Mouse (Mus musculus) cerebellum, postnatal 25 days (tissue): ENCODE results near the gene Cask.
A peak's percentile ranks its signal among the peaks of the same experiment; 100 is the strongest.

ENCODE experiments used
- DNase-seq, 2 experiments: peaks; one replicate each; pipeline ENCODE4 v3.0.0; 2021; ENCODE audit warnings: mixed read lengths in 2 of 2

Cask gene

DNA sequence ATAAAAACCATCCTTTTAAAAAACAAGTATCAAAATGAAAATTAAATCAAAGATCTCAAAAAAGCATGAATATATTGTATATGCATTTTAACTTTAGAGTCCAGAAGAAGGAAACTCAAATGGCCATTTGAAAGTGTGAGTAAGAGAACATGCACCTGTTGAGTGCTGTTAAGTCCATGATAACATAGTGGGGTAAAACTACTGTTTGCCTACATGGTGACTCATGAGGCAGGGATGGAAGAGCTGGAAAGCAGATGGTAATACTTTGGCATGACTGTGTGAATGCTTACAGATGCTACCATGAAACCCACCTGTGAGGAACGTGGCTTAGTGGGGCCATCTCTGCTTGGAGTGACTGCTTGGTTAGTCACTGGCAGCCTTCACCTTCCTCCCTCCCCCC, 132.9 kb downstream of the Cask start:
- no peak for DNase-seq

DNA sequence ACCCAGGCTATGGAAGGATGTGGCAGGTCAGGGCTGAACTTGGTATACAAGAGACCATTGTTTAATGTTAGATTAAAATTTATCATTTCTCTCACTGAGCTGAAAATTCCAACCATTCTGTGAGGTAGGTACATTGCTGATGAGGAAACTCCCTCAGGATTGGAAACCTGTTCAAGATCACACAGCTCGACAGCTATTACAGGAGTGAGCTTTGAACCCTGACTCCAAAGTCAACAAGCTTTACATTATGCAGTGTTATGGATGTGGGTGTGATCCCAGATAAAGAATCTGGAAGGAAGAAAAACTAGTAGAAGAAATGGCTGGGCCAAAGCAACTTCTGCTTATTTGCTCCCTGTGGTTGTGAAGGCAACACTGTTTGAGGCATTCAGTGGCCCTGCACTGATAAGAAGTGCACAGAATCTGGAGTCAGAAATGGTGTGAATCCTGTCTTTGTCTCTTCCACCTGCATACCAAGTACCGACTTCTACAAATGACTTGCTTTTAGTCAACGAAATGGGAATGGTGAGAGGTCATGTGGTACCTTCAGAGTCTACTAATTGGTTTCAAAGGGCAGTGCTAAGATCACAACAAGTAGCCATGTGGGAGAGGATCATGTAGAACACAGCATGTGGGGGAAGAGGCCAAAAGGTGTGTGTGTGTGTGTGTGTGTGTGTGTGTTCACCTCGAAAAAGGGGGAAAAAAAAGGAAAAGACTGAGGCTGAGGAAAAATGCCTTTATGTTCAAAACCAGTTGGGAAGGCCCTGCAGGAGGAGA, 134.2 kb downstream of the Cask start:
- DNase-seq = no peak

DNA sequence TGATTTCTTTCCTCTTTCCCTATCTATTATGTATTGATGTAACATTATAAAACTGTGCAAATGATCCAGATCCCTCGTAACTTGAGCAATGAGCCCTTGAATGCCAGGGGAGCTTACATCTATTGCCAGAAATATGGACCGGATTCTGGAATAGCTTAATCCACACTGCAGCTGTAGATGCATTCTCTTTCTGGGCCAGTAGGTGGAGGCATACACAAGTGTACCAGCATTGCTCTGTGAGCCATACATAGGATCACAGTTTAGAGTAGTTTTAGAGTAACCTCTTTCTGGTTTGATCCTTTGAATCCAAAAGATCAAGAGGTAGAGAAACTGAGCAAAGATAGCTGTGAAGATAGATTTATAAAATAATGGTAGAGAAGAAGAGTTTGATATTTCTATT, 141.0 kb downstream of the Cask start:
- DNase-seq = peak; percentile 62 to 80

DNA sequence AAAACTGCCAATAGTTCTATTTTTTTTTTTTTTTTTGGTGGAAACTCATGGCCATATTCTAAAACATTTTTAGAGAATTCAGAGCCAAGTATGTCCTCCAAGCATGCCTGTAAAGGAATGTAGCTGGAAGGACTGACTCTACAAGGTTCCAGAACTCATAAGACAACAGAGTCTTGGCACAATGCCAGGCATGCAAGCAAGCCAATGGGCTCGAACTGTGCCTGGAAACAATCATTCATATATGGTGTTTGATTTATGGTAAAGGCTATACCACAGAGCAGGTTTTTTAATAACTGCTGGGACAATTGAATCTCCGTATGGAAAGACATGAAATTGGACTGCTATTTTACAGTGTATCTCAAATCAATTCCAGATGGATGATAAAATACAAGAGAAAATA, 146.1 kb downstream of the Cask start:
- DNase-seq = peak; percentile 21 to 56

DNA sequence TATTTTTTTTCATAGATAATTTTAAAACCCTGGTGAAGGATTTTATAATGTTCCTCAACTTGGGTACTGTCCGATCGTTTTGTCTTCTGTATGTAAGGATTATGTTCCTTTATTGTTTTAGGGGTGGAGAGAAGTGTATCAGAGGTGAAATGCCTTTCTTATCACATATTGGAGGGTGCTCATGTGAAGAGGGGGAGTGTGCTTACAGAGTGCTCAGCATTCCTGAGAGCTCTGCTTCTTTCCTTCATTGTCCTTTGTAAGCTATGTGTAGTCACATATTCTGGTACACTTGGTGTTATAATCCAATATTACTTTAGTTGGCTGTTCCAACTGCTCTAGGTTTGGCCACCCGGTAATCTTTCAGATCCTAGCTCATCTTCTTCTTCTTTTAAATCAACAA, 150.5 kb downstream of the Cask start:
- DNase-seq = no peak

DNA sequence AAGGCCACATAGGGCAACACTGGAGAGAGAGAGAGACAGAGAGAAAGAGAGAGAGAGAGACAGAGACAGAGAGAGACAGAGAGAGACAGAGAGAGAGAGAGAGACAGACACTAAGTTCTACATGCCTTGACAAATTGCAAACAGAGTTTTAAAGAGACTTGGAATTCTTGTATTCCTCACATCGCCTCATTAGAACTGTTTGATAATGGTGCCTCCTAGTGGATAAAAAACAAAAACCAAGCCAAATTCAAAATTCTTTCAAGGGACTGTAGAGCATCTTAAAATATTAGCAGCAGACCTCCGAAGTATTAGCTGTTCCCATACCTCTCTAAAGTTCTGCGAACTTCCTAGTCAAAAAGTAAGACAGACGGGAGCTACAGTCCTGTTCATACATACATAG, 159.3 kb downstream of the Cask start:
- DNase-seq = no peak

DNA sequence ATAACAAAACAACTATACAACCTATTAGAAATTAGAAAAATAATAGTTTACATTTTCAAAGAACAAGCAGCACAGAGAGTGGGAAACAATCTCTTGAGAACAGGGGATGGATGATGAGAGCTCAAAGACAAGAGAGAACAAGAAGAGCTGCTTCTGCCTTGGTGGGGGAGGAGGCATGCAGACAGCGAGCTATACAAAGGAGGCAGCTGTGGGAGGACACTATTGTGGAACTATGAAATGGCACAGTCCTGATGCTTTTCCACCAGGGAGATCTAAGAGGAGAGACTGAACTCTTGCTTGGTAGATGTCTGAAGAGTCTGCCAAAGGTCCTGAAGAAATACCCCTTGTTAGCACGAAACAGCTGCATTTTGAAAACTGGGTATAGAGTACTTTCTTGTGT, 162.8 kb downstream of the Cask start:
- no peak for DNase-seq

DNA sequence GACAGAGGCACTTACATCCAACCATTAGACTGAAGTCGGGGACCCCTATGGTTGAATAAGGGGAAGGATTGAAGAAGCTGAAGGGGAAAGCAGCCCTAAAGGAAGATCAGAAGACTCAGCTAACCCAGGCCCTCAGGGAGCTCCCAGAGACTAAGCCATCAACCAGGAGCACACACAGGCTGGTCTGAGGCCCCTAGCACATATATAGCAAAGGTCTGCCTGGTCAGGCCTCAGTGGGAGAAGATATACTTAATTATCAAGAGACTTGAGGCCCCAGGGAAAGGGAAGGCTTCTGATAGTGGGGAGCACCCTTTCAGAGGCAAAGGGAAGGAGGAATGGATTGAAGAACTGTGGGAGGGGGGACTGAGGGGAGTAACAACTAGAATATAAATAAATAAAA, 164.6 kb downstream of the Cask start:
- DNase-seq = no peak

DNA sequence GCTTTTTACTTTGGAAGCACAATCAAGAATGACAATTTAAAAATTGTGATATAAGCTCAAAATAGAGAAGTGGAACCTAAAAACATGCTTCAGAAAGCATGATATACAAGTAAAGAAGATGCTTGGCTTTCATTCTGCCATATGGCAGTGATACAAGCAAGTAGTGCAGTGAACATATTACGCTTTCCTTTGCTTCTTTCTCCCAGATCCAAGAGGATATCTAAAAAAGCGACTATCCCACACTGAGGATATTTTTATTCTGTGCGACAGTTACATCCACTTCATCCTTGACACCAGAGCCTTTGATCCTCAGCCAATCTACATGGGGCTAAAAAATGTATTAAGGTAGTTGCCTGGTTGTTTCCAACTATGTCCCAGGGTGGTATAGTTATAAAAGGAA, 169.4 kb downstream of the Cask start:
- no peak for DNase-seq

DNA sequence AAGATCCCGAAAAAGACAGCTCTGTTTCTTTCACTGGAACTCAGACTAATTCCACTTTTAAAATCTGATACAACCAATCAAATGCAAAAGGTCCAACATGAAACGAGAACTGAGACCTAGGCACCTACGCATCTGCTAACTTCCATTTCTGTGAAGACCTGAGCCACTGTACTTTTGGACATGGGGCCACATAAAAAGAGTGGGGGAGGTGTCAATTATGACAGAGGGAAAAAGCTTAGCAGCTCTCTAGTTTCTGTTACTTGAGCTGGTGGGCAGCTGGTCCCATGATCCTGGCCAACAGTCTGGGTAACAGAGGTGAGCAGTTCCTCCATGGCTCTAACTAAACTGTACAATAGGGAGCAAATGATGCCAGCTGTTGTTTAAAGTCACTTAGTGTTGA, 178.2 kb downstream of the Cask start:
- DNase-seq = no peak

DNA sequence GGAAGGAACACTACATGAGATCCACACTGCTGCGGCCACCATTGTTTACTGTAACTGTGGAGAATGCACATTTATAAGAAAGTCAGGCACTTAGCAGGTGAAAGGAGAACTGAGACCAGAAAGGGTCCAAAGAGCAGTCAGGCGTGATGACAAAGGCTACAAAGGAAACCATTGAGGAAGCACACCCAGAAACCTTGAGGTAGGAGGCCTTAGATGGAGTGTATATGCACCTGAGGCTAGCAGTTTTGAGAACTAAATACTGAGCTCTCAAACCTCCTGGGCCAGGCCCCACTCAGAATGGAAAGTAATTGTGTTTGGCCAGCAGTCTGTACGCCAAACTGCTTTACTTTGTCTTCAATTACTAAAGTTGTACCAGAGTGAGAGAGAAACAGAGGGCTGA, 180.8 kb downstream of the Cask start:
- no peak for DNase-seq

DNA sequence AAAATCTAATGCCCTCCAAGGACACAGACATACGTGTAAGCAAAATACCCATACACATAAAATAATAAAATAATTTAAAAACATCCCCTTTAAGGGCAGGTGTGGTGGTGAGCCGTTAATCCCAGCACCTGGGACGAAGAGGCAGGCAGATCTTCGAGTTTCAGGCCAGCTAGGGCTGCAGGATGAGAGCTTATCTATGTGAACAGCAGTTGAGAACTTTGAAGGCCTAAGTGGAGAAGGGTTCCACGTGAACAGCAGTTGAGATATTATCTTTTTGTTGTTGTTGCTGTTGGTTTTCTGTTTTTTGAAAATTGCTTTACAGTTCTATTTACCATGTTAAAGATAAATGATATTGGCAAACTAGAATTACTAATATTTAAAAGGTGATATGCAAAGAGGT, 182.3 kb downstream of the Cask start:
- no peak for DNase-seq

DNA sequence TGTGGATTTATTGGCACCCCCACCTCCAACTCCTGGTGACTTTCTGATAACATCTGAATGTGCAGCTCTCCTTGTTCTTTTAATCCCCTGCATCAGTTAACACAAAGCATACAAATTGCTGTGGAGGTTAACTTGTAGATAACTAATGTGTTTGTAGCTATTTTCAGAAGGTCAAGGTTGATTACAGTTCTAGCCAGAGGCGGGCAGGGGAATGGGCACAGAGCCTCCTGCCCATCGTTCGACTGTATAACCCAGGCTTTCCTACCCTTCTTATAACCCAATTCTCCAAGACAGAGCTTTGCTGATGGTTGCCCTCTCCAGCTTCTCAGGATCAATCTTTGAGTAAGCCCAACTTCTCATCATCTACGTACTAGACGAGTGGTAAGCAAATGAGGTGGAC, 190.1 kb downstream of the Cask start, which contains the start of gene Gpr82:
Gene Gpr82, plus strand, starts transcription at position 301 of the 400 bp plus-strand sequence.
- DNase-seq = no peak

DNA sequence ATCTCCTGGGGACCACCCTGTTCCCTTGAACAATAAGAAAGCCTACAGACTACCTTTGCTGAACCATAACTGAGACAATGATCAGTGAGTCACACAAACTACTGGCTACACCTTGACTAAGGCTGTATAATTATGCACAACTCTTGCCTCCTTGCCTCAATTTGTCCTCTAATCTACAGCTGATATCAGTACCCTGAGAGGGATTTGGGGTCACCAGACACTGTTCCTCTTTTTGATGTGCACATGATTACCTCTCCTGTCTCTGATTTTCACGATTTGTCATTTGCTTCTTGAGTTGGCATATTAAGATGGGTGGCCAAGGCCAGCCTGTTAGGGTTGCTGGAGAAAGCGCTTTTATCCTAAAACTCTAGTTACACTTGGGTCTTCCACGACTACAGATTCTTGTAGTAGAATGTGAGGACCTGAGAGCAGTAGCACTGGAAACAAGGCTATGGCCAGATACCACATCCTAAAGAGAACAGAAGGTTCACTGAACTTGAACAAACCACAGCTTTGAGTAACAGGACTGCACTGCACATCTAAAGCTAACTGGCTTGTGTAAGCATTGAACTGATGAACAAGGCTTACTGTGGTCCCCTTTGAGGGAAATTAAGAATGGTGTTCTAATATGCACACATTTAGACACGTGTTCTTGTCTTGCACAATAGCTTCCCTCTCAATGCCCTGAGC, 191.8 kb downstream of the Cask start:
- DNase-seq = no peak

DNA sequence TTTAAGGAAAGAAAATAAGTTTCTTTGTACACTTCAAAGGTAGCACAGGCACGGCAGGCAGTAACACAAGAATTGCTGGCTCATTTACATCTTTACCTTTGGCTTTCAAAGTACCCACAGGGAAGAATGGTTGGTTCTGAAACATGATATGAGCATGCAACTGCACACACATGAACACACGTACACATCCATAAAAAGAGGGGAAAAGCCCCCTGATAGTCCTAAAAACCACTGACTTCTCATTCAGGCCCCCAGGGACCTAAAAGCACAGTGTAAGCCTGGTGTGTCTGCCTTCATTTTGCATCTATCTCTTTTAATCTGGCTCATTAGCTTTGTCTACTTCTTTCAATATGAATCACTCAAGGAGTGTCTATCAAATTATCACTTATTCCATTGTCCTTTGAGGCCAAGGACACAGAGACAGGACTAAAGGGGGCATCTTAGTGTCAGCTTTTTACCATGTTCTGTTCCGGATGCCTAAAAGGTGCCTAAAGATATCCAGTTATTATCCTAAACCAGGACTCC, 192.5 kb downstream of the Cask start:
- DNase-seq = no peak

DNA sequence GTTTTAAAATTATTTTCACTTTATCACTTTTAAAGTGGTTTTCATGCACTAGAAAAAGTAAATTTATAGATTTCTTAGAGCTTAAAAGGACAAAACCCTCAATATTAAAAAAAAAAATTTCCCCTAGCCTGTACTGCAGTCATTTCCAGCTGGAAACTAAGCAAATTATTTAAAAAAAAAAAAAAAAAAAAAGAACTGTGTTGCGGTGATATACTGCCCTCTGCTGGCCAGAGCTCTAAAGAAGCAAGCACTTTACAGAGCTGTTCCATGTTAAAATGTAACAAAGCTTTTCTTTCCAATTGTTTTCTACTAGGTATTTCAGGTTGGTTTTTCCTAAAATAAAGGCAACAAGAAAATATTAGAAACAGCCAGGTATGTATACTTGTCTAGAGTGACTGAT, 194.4 kb downstream of the Cask start:
- peak; percentile 47 to 75 for DNase-seq

DNA sequence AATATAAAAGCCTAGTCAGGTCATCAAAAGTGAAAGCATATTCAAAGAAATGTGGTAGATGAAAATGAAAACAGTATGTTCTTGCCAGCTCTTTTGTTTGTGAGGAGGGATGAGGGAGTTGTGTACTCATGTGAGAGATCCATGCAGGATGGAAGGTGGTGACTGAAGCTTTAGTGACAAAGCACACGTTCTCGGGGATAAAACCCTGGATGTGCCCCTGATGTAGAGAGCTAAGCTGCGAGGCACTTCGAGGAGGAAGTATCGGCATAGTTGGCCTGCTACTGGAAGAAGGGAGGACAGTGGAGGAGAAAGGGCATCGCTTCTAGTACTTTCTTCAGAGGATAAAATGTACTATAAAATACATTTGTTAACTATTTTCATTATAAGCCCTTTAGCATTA, 195.3 kb downstream of the Cask start:
- DNase-seq = no peak

DNA sequence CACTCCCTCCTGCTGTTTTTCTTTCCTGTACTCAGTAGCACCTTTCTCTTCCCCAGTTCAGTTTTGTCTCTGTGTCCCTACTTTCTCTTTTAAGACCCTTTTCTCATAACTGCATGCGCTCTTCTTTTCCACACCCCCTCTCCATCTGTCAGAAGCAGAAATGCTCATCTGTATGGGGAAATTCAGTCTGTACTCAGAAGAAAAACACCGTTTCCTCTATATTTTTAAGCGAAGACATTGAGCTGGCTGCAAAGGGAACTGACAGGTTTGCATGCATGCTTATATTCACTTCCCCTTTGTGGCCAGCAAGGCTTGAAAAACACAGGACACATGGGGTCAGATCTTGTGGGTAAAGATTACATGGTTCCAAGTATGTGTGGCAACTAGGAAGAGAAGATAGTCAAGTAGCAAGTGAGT, 196.2 kb downstream of the Cask start:
- no peak for DNase-seq

DNA sequence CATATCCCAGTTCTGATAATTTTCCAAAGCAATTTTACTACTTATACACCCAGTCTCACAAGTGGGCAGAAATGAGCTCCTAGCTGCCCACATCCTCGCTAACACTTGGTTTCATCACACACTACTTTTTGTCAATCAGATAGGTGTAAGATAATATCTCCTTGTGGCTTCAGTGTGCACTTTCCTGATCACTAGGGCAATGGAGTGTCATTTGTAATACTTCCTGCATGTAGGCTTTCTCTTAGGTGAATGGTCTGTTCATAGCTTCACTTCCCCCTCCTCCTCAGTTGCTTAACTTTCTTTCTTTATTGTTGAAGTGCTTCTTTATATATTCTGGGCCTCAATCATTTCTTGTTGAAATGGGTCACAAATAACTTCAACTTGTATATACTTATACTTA, 198.9 kb downstream of the Cask start:
- no peak for DNase-seq

DNA sequence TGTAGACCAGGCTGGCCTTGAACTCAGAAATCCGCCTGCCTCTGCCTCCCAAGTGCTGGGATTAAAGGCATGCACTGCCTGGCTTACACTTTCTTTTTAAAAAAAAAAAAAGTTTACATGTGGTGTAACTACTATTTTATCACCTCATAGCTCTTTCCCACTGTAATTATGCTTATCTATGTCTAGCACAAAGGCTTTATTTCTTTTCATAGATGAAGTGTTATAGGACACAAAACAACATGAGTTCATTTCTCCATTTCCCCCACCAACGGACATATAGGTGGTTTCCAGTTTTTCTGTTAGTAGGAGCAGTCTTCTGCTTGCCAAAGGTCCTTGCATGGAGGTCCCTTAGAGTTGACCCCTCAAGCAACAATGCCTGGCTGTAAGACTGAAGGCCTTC, 199.3 kb downstream of the Cask start:
- DNase-seq = no peak

DNA sequence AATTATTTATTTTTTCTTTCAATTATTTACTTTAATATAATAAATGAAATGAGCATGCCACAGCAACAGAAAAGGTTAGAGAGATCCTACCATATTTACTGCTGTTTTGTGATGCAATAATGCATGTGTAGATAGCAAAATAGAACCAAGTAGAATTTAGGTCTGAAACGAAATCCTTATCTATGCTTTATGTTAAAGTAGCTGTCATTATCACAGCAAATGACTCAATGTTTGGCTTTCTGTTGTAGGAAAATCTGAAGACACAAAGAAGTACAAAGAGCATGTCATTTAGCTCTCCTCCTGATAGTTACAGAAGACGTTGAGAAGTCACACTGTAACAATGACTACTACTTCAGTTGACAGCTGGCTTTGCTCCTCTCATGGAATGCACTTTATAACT, 212.3 kb downstream of the Cask start:
- DNase-seq = no peak

DNA sequence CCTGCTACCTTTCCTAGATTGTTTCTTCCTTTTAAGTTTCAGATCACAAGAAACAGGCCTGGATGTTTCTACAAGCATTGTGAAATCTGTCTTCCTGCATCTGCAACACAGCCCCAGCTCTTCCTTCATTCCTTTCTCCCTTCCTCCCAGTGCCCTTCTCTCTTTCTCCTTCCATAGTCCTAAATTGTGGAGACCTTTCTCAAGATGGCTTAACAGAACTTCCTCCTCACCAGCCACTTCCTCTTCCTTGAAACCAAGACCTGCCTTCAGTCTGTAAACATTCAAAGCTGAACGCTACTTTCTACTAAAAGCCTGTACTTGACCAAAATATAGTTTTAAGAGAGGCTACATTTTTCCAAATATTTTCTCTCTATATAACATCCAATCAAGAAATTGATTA, 214.8 kb downstream of the Cask start:
- DNase-seq = no peak

DNA sequence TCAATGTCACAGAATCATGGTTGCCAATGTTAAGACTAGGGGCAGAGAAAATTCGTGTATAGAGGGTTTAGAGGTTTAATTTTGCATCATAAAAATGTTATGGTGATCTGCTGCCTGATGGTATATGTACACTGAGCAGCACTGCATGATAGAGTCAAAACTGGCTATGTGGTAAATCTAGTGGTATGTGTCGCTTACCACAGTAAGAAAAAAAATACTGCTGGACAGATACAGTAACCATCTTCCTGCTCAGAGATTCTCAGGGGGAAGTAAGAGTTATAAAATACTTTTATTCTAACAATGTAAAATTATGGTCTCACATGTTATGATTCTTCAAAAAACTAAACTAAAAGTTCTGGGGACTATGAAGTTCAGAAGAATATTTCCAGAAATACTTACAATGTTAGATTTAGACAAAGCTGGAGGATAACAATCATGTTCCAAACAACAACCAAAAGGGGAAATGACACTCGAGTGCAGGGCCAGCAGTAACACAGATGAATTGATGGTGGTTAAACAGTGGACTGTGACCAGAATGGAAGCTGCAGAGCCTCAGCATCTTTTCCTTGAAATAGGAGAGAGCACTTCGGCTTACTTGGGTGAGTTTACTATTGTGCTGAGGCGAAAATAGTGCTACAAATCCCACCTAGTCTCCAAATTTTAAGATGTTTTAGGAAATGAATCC, 219.4 kb downstream of the Cask start, which contains the start of gene Gpr34:
Gene Gpr34, plus strand, starts transcription at position 491 of the 685 bp plus-strand sequence.
- no peak for DNase-seq

DNA sequence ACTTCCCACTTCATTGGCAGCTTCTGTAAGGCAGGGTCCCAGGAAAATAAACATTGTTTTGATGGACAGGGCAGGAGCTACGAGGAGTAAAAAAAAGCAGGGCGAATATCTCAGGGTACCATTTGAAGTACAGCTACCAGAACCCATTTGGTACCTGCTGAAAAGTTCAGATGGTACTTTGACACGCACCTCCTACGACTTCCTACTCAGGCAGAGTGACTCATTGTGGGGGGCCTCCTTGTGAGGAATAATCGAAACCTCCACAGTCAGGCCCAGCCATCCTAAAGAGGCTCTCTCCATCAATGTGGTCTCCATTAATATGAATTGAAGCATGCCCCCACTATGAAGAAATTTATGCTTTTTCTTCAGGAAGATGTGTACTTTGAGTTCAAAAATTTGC, 228.5 kb downstream of the Cask start:
- no peak for DNase-seq
